15 mouse cellular contexts compared by ENCODE assay signal in genomic region chr2:163370175-163370574, GRCm38 (mm10). TPM values are rescaled to one million over a fixed set of nuclear protein-coding genes. Genes with fewer than 3 reads are reported as not detected.
DNase-seq lines count a peak whose midpoint lies in the region; ATAC-seq and TF ChIP-seq lines count a peak whose summit lies in the region.
"Had no signal": no experiment of that assay in that cellular context is flagged by ENCODE, and none has a peak within 500 bp of the region (broad histone marks: within the 10 kb centered on the region; RNA-seq: fewer than 3 reads in every experiment).

No protein-coding gene starts in this region.

- H3K9ac ChIP-seq in heart, embryonic 14.5 days (ENCODE audit: low read length): peak overlapping the region; percentile 6; the same call in 1 of the 2 replicates
- no peak overlapping the region for H3K9ac ChIP-seq in hindbrain, embryonic 12.5 days
- H3K9ac ChIP-seq: forebrain, embryonic 12.5 days; hindbrain, embryonic 15.5 days; liver, embryonic 13.5 days had no signal

- no peaks in the 10 kb centered on the region for H3K36me3 ChIP-seq in kidney, adult 2 months (ENCODE audit: control insufficient read depth, insufficient read depth, low read length)
- H3K36me3 ChIP-seq in heart, embryonic 14.5 days (ENCODE audit: control insufficient read depth, insufficient read depth, low read length): peaks cover 91% of the 10 kb centered on the region
- no peaks in the 10 kb centered on the region for H3K36me3 ChIP-seq in hindbrain, embryonic 12.5 days
- H3K36me3 ChIP-seq: forebrain, embryonic 12.5 days; hindbrain, embryonic 15.5 days; liver, embryonic 13.5 days had no signal

- H3K9me3 ChIP-seq in heart, embryonic 14.5 days (ENCODE audit: control insufficient read depth, low read length): no peaks in the 10 kb centered on the region
- no peaks in the 10 kb centered on the region for H3K9me3 ChIP-seq in hindbrain, embryonic 12.5 days (replicated peaks)
- H3K9me3 ChIP-seq: forebrain, embryonic 12.5 days; hindbrain, embryonic 15.5 days; liver, embryonic 13.5 days had no signal

- ATAC-seq in heart, embryonic 14.5 days (ENCODE audit: insufficient number of reproducible peaks, insufficient read depth, low FRiP score, low read depth): no peak
- no peak for ATAC-seq in hindbrain, embryonic 12.5 days (ENCODE audit: low FRiP score)
- ATAC-seq: CD4-positive, CD25-positive, alpha-beta regulatory T cell, adult 4 months had no signal

- no peak overlapping the region for H3K4me2 ChIP-seq in heart, embryonic 14.5 days (ENCODE audit: low read length)
- H3K4me2 ChIP-seq in hindbrain, embryonic 12.5 days (replicated peaks): no peak overlapping the region
- H3K4me2 ChIP-seq: forebrain, embryonic 12.5 days; hindbrain, embryonic 15.5 days; liver, embryonic 13.5 days had no signal

- no peaks in the 10 kb centered on the region for H3K27me3 ChIP-seq in kidney, adult 2 months (replicated peaks; ENCODE audit: control insufficient read depth, insufficient read depth, low read length)
- H3K27me3 ChIP-seq in heart, embryonic 14.5 days (ENCODE audit: control insufficient read depth, insufficient read depth, low read length): no peaks in the 10 kb centered on the region
- H3K27me3 ChIP-seq in hindbrain, embryonic 12.5 days: peaks cover 20% of the 10 kb centered on the region
- H3K27me3 ChIP-seq in cerebellum, adult 2 months (ENCODE audit: control insufficient read depth, insufficient read depth, low read length): no peaks in the 10 kb centered on the region

- no peak overlapping the region for H3K4me3 ChIP-seq in kidney, adult 2 months (ENCODE audit: insufficient read depth, low read depth, low read length)
- no peak overlapping the region for H3K4me3 ChIP-seq in brown adipose tissue, adult 24 weeks (ENCODE audit: insufficient read depth, low read depth, low read length)
- H3K4me3 ChIP-seq in heart, embryonic 14.5 days (ENCODE audit: control insufficient read depth in 1 of 2, insufficient read depth in 1 of 2, low read depth in 1 of 2, low read length in 2 of 2): no peak overlapping the region
- no peak overlapping the region for H3K4me3 ChIP-seq in hindbrain, embryonic 12.5 days
- no peak overlapping the region for H3K4me3 ChIP-seq in cerebellum, adult 2 months (replicated peaks; ENCODE audit: insufficient read depth, low read depth, low read length)
- H3K4me3 ChIP-seq: forebrain, embryonic 12.5 days; hindbrain, embryonic 15.5 days; liver, embryonic 13.5 days had no signal

- no peak overlapping the region for H3K27ac ChIP-seq in kidney, adult 2 months (ENCODE audit: insufficient read depth, low read depth, low read length)
- peak overlapping the region; percentile 82 for H3K27ac ChIP-seq in brown adipose tissue, adult 24 weeks (replicated peaks; ENCODE audit: low read depth, low read length)
- H3K27ac ChIP-seq in heart, embryonic 14.5 days (replicated peaks in 1 of 2; ENCODE audit: control insufficient read depth in 1 of 2, insufficient read depth in 1 of 2, low read depth in 2 of 2, low read length in 2 of 2): peak overlapping the region; percentile 29 to 52; a peak in 3 of 4 replicates
- H3K27ac ChIP-seq in hindbrain, embryonic 12.5 days: no peak overlapping the region
- H3K27ac ChIP-seq in cerebellum, adult 2 months (ENCODE audit: insufficient read depth, low read length): no peak overlapping the region
- H3K27ac ChIP-seq: forebrain, embryonic 12.5 days; hindbrain, embryonic 15.5 days; liver, embryonic 13.5 days had no signal

- 23% methylated on average over 4 of the region's 4 CpGs for WGBS in kidney, adult 2 months
- 31% methylated on average over 4 of the region's 4 CpGs for WGBS in heart, embryonic 14.5 days
- WGBS in hindbrain, embryonic 12.5 days: 63% methylated on average over 4 of the region's 4 CpGs
- WGBS in cerebellum, adult 2 months: 55% methylated on average over 4 of the region's 4 CpGs

- TF ChIP-seq CTCF in kidney, adult 2 months (conservative IDR thresholded peaks at IDR 0.05; ENCODE audit: insufficient read depth, insufficient read length, low read depth, low read length): no peak
- TF ChIP-seq CTCF in cerebellum, adult 2 months (IDR thresholded peaks at IDR 0.05; ENCODE audit: borderline replicate concordance, insufficient read depth, low read depth, low read length): no peak

- H3K4me1 ChIP-seq in kidney, adult 2 months (ENCODE audit: control insufficient read depth, insufficient read depth, low read length): no peaks in the 10 kb centered on the region
- H3K4me1 ChIP-seq in brown adipose tissue, adult 24 weeks (ENCODE audit: control insufficient read depth, insufficient read depth, insufficient read length, low read length): peaks cover 3% of the 10 kb centered on the region
- H3K4me1 ChIP-seq in heart, embryonic 14.5 days (ENCODE audit: control insufficient read depth in 2 of 2, insufficient read depth in 2 of 2, low read length in 2 of 2): peaks cover 21 to 54% of the 10 kb centered on the region in 2 experiments
- H3K4me1 ChIP-seq in hindbrain, embryonic 12.5 days: no peaks in the 10 kb centered on the region
- no peaks in the 10 kb centered on the region for H3K4me1 ChIP-seq in cerebellum, adult 2 months (ENCODE audit: control insufficient read depth, insufficient read depth, low read length)
- H3K4me1 ChIP-seq: forebrain, embryonic 12.5 days; hindbrain, embryonic 15.5 days; liver, embryonic 13.5 days had no signal

- TF ChIP-seq POLR2A in kidney, adult 2 months (IDR thresholded peaks at IDR 0.05; ENCODE audit: low read depth, low read length): no peak
- TF ChIP-seq POLR2A in cerebellum, adult 2 months (IDR thresholded peaks at IDR 0.05; ENCODE audit: borderline replicate concordance, insufficient read depth, low read length): no peak

- peak; percentile 4 for DNase-seq in kidney, adult 2 months
- no peak for DNase-seq in kidney, adult 18-20 months
- peak; percentile 58 for DNase-seq in kidney, postnatal 10 days
- no peak for DNase-seq in testis, postnatal 10 days (ENCODE audit: low spot score)
- no peak for DNase-seq in cerebellum, adult 2 months
- DNase-seq: cerebellum, adult 9-10 months; left cerebral cortex, postnatal 4 days; liver, embryonic 13.5 days; right cerebral cortex, postnatal 25 days had no signal

RNA-seq across cellular contexts. Expression of gene Jph2, which starts 27.6 kb away (rescaled TPM):
- 3.1 and 3.8 TPM in 2 replicates for polyA plus RNA-seq in kidney, adult 2 months (2012; rRNA removed)
- polyA plus RNA-seq in brown adipose tissue, adult 24 weeks (2012; ENCODE audit: insufficient read depth, insufficient read length, missing spikeins): 1.1 and 5.7 TPM in 2 replicates
- 25.5 and 29.4 TPM in 2 replicates for polyA plus RNA-seq in heart, embryonic 14.5 days (2014; fragmentation: Nextera tagmentation; extraction: Ambion mirVana)
- 0.76 and 1.2 TPM in 2 replicates for polyA plus RNA-seq in hindbrain, embryonic 12.5 days (2016; fragmentation: Nextera tagmentation; extraction: Ambion mirVana)
- 0.48 and 0.52 TPM in 2 replicates for polyA plus RNA-seq in cerebellum, adult 2 months (2012; rRNA removed)
- polyA plus RNA-seq: CD4-positive, CD25-positive, alpha-beta regulatory T cell, adult 4 months had no signal

RNA-seq across cellular contexts. Expression of gene Oser1, which starts 54.3 kb away (rescaled TPM):
- polyA plus RNA-seq in kidney, adult 2 months (2012; rRNA removed): 11.5 and 13.9 TPM in 2 replicates
- 22.5 and 24.0 TPM in 2 replicates for polyA plus RNA-seq in brown adipose tissue, adult 24 weeks (2012; ENCODE audit: insufficient read depth, insufficient read length, missing spikeins)
- polyA plus RNA-seq in heart, embryonic 14.5 days (2014; fragmentation: Nextera tagmentation; extraction: Ambion mirVana): 52.6 and 56.8 TPM in 2 replicates
- polyA plus RNA-seq in hindbrain, embryonic 12.5 days (2016; fragmentation: Nextera tagmentation; extraction: Ambion mirVana): 67.9 and 70.8 TPM in 2 replicates
- polyA plus RNA-seq in cerebellum, adult 2 months (2012; rRNA removed): 37.7 and 39.4 TPM in 2 replicates

Comparison
In these comparisons a context has a peak if more than half of its experiments do, and no peak if none do; other contexts are left out.
1. DNase-seq: peak in kidney, adult 2 months (single experiment) and kidney, postnatal 10 days (single experiment); none in kidney, adult 18-20 months (single experiment), testis, postnatal 10 days (single experiment) and cerebellum, adult 2 months (0 of 2).
2. H3K27ac ChIP-seq: peak in brown adipose tissue, adult 24 weeks (single experiment) and heart, embryonic 14.5 days (2 of 2); none in kidney, adult 2 months (single experiment), hindbrain, embryonic 12.5 days (single experiment) and cerebellum, adult 2 months (single experiment).